Mouse (Mus musculus): ENCODE results near the gene Ranbp10. TPM values are rescaled to one million over a fixed set of nuclear protein-coding genes. Genes with fewer than 3 reads are reported as not detected.
A peak's percentile ranks its signal among the peaks of the same experiment; 100 is the strongest.

The Ranbp10 gene
- polyA plus RNA-seq, 1 experiment from 2014 or later, result 10.7 TPM

GRCm38 (mm10) chr8:105801153-105801904 is 25.8 kb downstream of the Ranbp10 start:
- no peak overlapping the region for H3K27ac ChIP-seq (replicated peaks)
- peaks cover 12% of the 10 kb centered on the region for H3K4me1 ChIP-seq (replicated peaks)
- H3K9me3 ChIP-seq, result no peaks in the 10 kb centered on the region
- 94% methylated on average over 6 of the region's 6 CpGs for WGBS
- H3K27me3 ChIP-seq, result no peaks in the 10 kb centered on the region
- no peak overlapping the region for H3K4me2 ChIP-seq
- no peak overlapping the region for H3K4me3 ChIP-seq
- ATAC-seq (ENCODE audit: low FRiP score, low read depth), result no peak
- no peak overlapping the region for H3K9ac ChIP-seq
- peaks cover 6% of the 10 kb centered on the region for H3K36me3 ChIP-seq

- no peak overlapping the region for H3K4me3 ChIP-seq
- peak; percentile 54; the same call in 1 of the 2 replicates for ATAC-seq (ENCODE audit: low FRiP score, low read depth)
- peak overlapping the region; percentile 38; the same call in 1 of the 2 replicates for H3K27ac ChIP-seq (replicated peaks)
- H3K4me1 ChIP-seq (replicated peaks), result peaks cover 12% of the 10 kb centered on the region
- 56% methylated on average over 8 of the region's 8 CpGs for WGBS
- H3K36me3 ChIP-seq, result no peaks in the 10 kb centered on the region
- H3K27me3 ChIP-seq, result no peaks in the 10 kb centered on the region
- no peaks in the 10 kb centered on the region for H3K9me3 ChIP-seq
- H3K4me2 ChIP-seq, result no peak overlapping the region
- H3K9ac ChIP-seq, result no peak overlapping the region
Observed at GRCm38 (mm10) chr8:105799091-105799812, 27.9 kb downstream of the Ranbp10 start.

GRCm38 (mm10) chr8:105798408-105798807 is 28.7 kb downstream of the Ranbp10 start:
- no peaks in the 10 kb centered on the region for H3K27me3 ChIP-seq
- peaks cover 12% of the 10 kb centered on the region for H3K4me1 ChIP-seq (replicated peaks)
- no peak overlapping the region for H3K4me2 ChIP-seq
- no peaks in the 10 kb centered on the region for H3K36me3 ChIP-seq
- no peaks in the 10 kb centered on the region for H3K9me3 ChIP-seq
- 94% methylated on average over 5 of the region's 5 CpGs for WGBS
- H3K27ac ChIP-seq (replicated peaks), result no peak overlapping the region
- no peak overlapping the region for H3K9ac ChIP-seq
- no peak for ATAC-seq (ENCODE audit: low FRiP score, low read depth)
- H3K4me3 ChIP-seq, result no peak overlapping the region

- no peak overlapping the region for H3K4me2 ChIP-seq
- H3K36me3 ChIP-seq, result no peaks in the 10 kb centered on the region
- H3K9me3 ChIP-seq, result no peaks in the 10 kb centered on the region
- no peaks in the 10 kb centered on the region for H3K27me3 ChIP-seq
- ATAC-seq (ENCODE audit: low FRiP score, low read depth), result no peak
- H3K4me3 ChIP-seq, result no peak overlapping the region
- no peak overlapping the region for H3K9ac ChIP-seq
- 90% methylated on average over 1 of the region's 1 CpGs for WGBS
- peaks cover 12% of the 10 kb centered on the region for H3K4me1 ChIP-seq (replicated peaks)
- no peak overlapping the region for H3K27ac ChIP-seq (replicated peaks)
Observed at GRCm38 (mm10) chr8:105795785-105796184, 31.4 kb downstream of the Ranbp10 start.

GRCm38 (mm10) chr8:105794009-105794598 is 33.0 kb downstream of the Ranbp10 start:
- Histone ChIP-seq H3K4me2 (no peak overlapping the region), H3K9me3 (no peaks in the 10 kb centered on the region)

GRCm38 (mm10) chr8:105793331-105793730 is 33.8 kb downstream of the Ranbp10 start:
- H3K9ac ChIP-seq, result no peak overlapping the region
- H3K36me3 ChIP-seq, result no peaks in the 10 kb centered on the region
- no peak overlapping the region for H3K27ac ChIP-seq (replicated peaks)
- H3K27me3 ChIP-seq, result no peaks in the 10 kb centered on the region
- no peaks in the 10 kb centered on the region for H3K9me3 ChIP-seq
- ATAC-seq (ENCODE audit: low FRiP score, low read depth), result no peak
- H3K4me2 ChIP-seq, result no peak overlapping the region
- no peak overlapping the region for H3K4me3 ChIP-seq
- 96% methylated on average over 1 of the region's 1 CpGs for WGBS
- no peaks in the 10 kb centered on the region for H3K4me1 ChIP-seq (replicated peaks)

More at GRCm38 (mm10) chr8:105794009-105794598, 33.0 kb downstream of the Ranbp10 start:
- Histone ChIP-seq H3K27ac (replicated peaks) (no peak overlapping the region), H3K4me3 (no peak overlapping the region), H3K9ac (no peak overlapping the region), H3K4me1 (replicated peaks) (peaks cover 6% of the 10 kb centered on the region), H3K27me3 (no peaks in the 10 kb centered on the region), H3K36me3 (no peaks in the 10 kb centered on the region)
- no peak for ATAC-seq (ENCODE audit: low FRiP score, low read depth)
- 94% methylated on average over 3 of the region's 3 CpGs for WGBS

GRCm38 (mm10) chr8:105789626-105790025 is 37.5 kb downstream of the Ranbp10 start:
- no peak for ATAC-seq (ENCODE audit: low FRiP score, low read depth)

GRCm38 (mm10) chr8:105788927-105789326 is 38.2 kb downstream of the Ranbp10 start:
- no peak for ATAC-seq (ENCODE audit: low FRiP score, low read depth)
- Histone ChIP-seq H3K9me3 (no peaks in the 10 kb centered on the region), H3K4me1 (replicated peaks) (no peaks in the 10 kb centered on the region), H3K4me2 (no peak overlapping the region), H3K9ac (no peak overlapping the region), H3K36me3 (peaks cover 12% of the 10 kb centered on the region), H3K27ac (replicated peaks) (no peak overlapping the region), H3K27me3 (no peaks in the 10 kb centered on the region), H3K4me3 (no peak overlapping the region)
- 67% methylated on average over 4 of the region's 4 CpGs for whole genome bisulfite sequencing

More at GRCm38 (mm10) chr8:105789626-105790025, 37.5 kb downstream of the Ranbp10 start:
- Histone ChIP-seq H3K9ac (no peak overlapping the region), H3K9me3 (no peaks in the 10 kb centered on the region), H3K4me1 (replicated peaks) (no peaks in the 10 kb centered on the region), H3K36me3 (peaks cover 11% of the 10 kb centered on the region), H3K4me2 (no peak overlapping the region), H3K4me3 (no peak overlapping the region), H3K27ac (replicated peaks) (no peak overlapping the region), H3K27me3 (no peaks in the 10 kb centered on the region)

GRCm38 (mm10) chr8:105788241-105788640 is 38.9 kb downstream of the Ranbp10 start:
- Histone ChIP-seq H3K27ac (replicated peaks) (no peak overlapping the region), H3K4me1 (replicated peaks) (no peaks in the 10 kb centered on the region), H3K36me3 (peaks cover 13% of the 10 kb centered on the region), H3K4me2 (no peak overlapping the region), H3K9ac (no peak overlapping the region), H3K27me3 (no peaks in the 10 kb centered on the region), H3K9me3 (no peaks in the 10 kb centered on the region), H3K4me3 (no peak overlapping the region)
- 93% methylated on average over 2 of the region's 2 CpGs for WGBS
- no peak for ATAC-seq (ENCODE audit: low FRiP score, low read depth)

- Histone ChIP-seq H3K9ac (no peak overlapping the region), H3K27ac (replicated peaks) (no peak overlapping the region), H3K36me3 (peaks cover 54% of the 10 kb centered on the region), H3K4me1 (replicated peaks) (no peaks in the 10 kb centered on the region), H3K4me3 (no peak overlapping the region), H3K9me3 (no peaks in the 10 kb centered on the region), H3K4me2 (no peak overlapping the region), H3K27me3 (no peaks in the 10 kb centered on the region)
- WGBS, result 91% methylated on average over 5 of the region's 5 CpGs
- ATAC-seq (ENCODE audit: low FRiP score, low read depth), result no peak
Observed at GRCm38 (mm10) chr8:105780298-105780697, 46.9 kb downstream of the Ranbp10 start.

GRCm38 (mm10) chr8:105777833-105778232 is 49.3 kb downstream of the Ranbp10 start:
- no peak overlapping the region for H3K4me3 ChIP-seq
- H3K4me1 ChIP-seq (replicated peaks), result no peaks in the 10 kb centered on the region
- H3K9me3 ChIP-seq, result no peaks in the 10 kb centered on the region
- no peaks in the 10 kb centered on the region for H3K27me3 ChIP-seq
- no peak overlapping the region for H3K9ac ChIP-seq
- WGBS, result 98% methylated on average over 2 of the region's 2 CpGs
- H3K4me2 ChIP-seq, result no peak overlapping the region
- ATAC-seq (ENCODE audit: low FRiP score, low read depth), result no peak
- no peak overlapping the region for H3K27ac ChIP-seq (replicated peaks)
- peaks cover 66% of the 10 kb centered on the region for H3K36me3 ChIP-seq

- Histone ChIP-seq H3K9me3 (no peaks in the 10 kb centered on the region), H3K27me3 (no peaks in the 10 kb centered on the region), H3K36me3 (peaks cover 75% of the 10 kb centered on the region), H3K4me1 (replicated peaks) (no peaks in the 10 kb centered on the region), H3K4me2 (no peak overlapping the region), H3K9ac (no peak overlapping the region), H3K4me3 (no peak overlapping the region), H3K27ac (replicated peaks) (no peak overlapping the region)
- 95% methylated on average over 5 of the region's 5 CpGs for WGBS
- ATAC-seq (ENCODE audit: low FRiP score, low read depth), result no peak
Observed at GRCm38 (mm10) chr8:105774498-105774897, 52.7 kb downstream of the Ranbp10 start.
